Mouse (Mus musculus): Measurements from ENCODE around the gene Ptch1. TPM values are rescaled to one million over a fixed set of nuclear protein-coding genes. Genes with fewer than 3 reads are reported as not detected.

Ptch1 gene
- polyA plus RNA-seq, 1 experiment: 2.2 TPM

DNA sequence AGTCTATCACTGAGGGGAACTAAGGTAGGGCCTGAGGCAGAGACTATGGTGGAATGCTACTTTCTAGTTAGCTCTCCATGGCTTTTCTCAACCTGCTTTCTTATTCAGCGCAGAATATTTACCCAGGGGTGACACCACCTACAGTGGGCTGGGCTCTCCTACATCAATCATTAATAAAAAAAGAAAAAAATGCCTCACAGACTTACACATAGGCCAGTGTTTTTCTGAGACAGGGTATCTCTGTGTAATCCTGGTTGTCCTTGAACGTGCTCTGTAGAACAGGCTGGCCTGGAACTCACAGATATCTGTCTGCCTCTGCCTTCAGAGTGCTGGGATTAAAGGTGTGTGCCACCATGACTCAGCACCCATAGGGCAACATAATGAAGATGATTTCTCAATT is 73.9 kb downstream of the Ptch1 start:
- no peak overlapping the region for H3ac ChIP-seq (ENCODE audit: control insufficient read depth, insufficient read length)
- no peak overlapping the region for H3K4me2 ChIP-seq (ENCODE audit: low read depth)
- no peaks in the 10 kb centered on the region for H3K36me3 ChIP-seq (ENCODE audit: control insufficient read depth, insufficient read depth)
- H3K79me2 ChIP-seq (ENCODE audit: control insufficient read depth, insufficient read depth): no peaks in the 10 kb centered on the region
- no peak for TF ChIP-seq REST (IDR thresholded peaks at IDR 0.05; ENCODE audit: insufficient read depth, insufficient read length)
- TF ChIP-seq POLR2A (IDR thresholded peaks at IDR 0.05; ENCODE audit: insufficient read length, low read depth): no peak
- TF ChIP-seq MYOG (IDR thresholded peaks at IDR 0.05; ENCODE audit: control insufficient read depth in 1 of 3, insufficient read depth in 1 of 3, insufficient read length in 2 of 3, low read depth in 2 of 3): no peak
- TF ChIP-seq POLR2AphosphoS2 (IDR thresholded peaks at IDR 0.05; ENCODE audit: insufficient read length, low read depth): no peak
- TF ChIP-seq SRF (IDR thresholded peaks at IDR 0.05; ENCODE audit: control insufficient read depth, insufficient read length, low read depth): no peak
- TF ChIP-seq TCF3 (IDR thresholded peaks at IDR 0.05; ENCODE audit: insufficient read length, low read depth): no peak
- TF ChIP-seq USF1 (IDR thresholded peaks at IDR 0.05; ENCODE audit: low read depth): no peak
- no peak for TF ChIP-seq TCF12 (IDR thresholded peaks at IDR 0.05; ENCODE audit: insufficient read depth, poor library complexity, severe bottlenecking)
- no peak for TF ChIP-seq MAX (IDR thresholded peaks at IDR 0.05; ENCODE audit: low read depth)
- TF ChIP-seq E2F4 (IDR thresholded peaks at IDR 0.05; ENCODE audit: insufficient read depth): no peak
- no peak for TF ChIP-seq CEBPB (IDR thresholded peaks at IDR 0.05; ENCODE audit: insufficient read depth, poor library complexity, severe bottlenecking)
- no peak for TF ChIP-seq MYOD1 (IDR thresholded peaks at IDR 0.05; ENCODE audit: control insufficient read depth in 1 of 3, insufficient read length in 2 of 3, low read depth in 2 of 3)
- H3K27me3 ChIP-seq (ENCODE audit: control insufficient read depth, insufficient read depth, insufficient read length): no peaks in the 10 kb centered on the region
- no peak overlapping the region for H3K4me3 ChIP-seq

DNA sequence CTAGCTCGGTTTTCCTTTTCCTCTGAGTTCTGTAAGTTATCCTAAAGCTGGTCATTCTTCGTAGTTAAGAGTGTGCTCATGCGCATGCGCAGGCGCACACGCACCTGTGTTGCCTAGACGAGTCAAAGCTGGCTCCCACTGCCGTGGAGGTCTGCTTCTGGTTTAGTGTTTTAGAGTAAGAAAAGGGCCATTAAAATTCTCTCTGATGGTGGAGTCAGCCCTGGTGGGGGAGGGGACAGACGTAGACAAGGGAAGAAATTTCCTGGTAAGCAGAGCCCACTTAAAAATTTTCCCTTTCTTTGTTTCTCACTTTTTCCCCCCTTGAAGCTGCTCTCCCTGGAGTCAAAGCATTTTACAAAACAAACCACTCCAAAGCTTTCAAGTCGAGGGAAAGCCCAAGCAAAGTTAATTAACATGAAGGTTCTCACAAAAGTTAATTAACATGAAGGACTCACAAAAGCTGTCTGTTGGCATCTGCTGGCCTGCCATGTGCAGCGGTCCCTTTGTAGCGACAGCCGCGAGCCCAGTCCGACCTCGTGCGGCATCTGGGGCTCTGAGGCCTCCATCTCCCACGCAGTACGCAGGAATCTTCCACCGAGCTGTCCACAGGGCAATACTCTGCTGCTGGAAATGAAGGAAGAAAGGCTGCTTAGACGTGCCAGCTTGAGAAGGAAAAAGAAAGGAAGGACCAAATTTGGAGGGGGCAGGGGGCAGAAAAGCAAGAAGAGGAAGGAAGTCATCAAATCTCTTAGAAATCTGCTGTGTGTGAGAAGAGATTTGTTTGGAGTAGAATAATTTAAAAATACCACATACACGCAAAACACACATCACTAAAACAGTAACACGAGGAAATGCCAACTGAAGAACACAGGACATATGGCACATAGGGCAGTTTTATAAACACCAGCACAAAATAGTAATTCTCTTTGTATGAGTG is 76.5 kb downstream of the Ptch1 start, which contains the start of gene Fancc:
Gene Fancc, minus strand, starts transcription at position 633 of the 937 bp plus-strand sequence.
- H3K4me3 ChIP-seq: no peak within 1 kb of the TSS
- no peaks in the 10 kb centered on the region for H3K27me3 ChIP-seq (ENCODE audit: control insufficient read depth, insufficient read depth, insufficient read length)
- no peaks in the 10 kb centered on the region for H3K36me3 ChIP-seq (ENCODE audit: control insufficient read depth, insufficient read depth)
- TF ChIP-seq POLR2AphosphoS2 (IDR thresholded peaks at IDR 0.05; ENCODE audit: insufficient read length, low read depth): no peak
- TF ChIP-seq MYOG (IDR thresholded peaks at IDR 0.05; ENCODE audit: control insufficient read depth in 1 of 3, insufficient read depth in 1 of 3, insufficient read length in 2 of 3, low read depth in 2 of 3): no peak
- TF ChIP-seq USF1 (IDR thresholded peaks at IDR 0.05; ENCODE audit: low read depth): no peak
- TF ChIP-seq REST (IDR thresholded peaks at IDR 0.05; ENCODE audit: insufficient read depth, insufficient read length): no peak
- TF ChIP-seq POLR2A (IDR thresholded peaks at IDR 0.05; ENCODE audit: insufficient read length, low read depth): no peak
- TF ChIP-seq E2F4 (IDR thresholded peaks at IDR 0.05; ENCODE audit: insufficient read depth): no peak
- TF ChIP-seq SRF (IDR thresholded peaks at IDR 0.05; ENCODE audit: control insufficient read depth, insufficient read length, low read depth): no peak
- TF ChIP-seq MAX (IDR thresholded peaks at IDR 0.05; ENCODE audit: low read depth): no peak
- no peak for TF ChIP-seq TCF12 (IDR thresholded peaks at IDR 0.05; ENCODE audit: insufficient read depth, poor library complexity, severe bottlenecking)
- no peak for TF ChIP-seq MYOD1 (IDR thresholded peaks at IDR 0.05; ENCODE audit: control insufficient read depth in 1 of 3, insufficient read length in 2 of 3, low read depth in 2 of 3)
- no peak for TF ChIP-seq TCF3 (IDR thresholded peaks at IDR 0.05; ENCODE audit: insufficient read length, low read depth)
- no peak for TF ChIP-seq CEBPB (IDR thresholded peaks at IDR 0.05; ENCODE audit: insufficient read depth, poor library complexity, severe bottlenecking)
- no peaks in the 10 kb centered on the region for H3K79me2 ChIP-seq (ENCODE audit: control insufficient read depth, insufficient read depth)
- H3ac ChIP-seq (ENCODE audit: control insufficient read depth, insufficient read length): no peak within 1 kb of the TSS
- H3K4me2 ChIP-seq (ENCODE audit: low read depth): no peak within 1 kb of the TSS

DNA sequence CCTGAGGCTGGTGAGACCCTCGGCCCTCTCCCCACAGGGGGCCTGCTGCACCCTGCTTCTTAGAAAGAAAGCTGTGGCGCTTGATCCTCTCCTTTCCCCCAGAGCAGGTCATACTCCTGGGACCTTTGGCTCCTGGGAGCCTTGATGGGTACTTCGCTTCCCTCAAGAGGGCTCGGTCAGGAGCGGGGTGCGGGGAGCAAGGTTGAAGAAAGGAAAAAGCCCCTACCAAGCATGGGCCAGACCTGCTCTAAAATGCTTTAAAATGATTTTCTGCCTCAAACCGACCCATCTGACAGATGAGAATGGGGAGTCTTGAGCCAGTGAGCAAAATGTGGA is 85.7 kb downstream of the Ptch1 start:
- TF ChIP-seq REST (IDR thresholded peaks at IDR 0.05; ENCODE audit: insufficient read depth, insufficient read length): no peak
- TF ChIP-seq E2F4 (IDR thresholded peaks at IDR 0.05; ENCODE audit: insufficient read depth): no peak
- TF ChIP-seq TCF12 (IDR thresholded peaks at IDR 0.05; ENCODE audit: insufficient read depth, poor library complexity, severe bottlenecking): no peak
- no peak for TF ChIP-seq TCF3 (IDR thresholded peaks at IDR 0.05; ENCODE audit: insufficient read length, low read depth)
- no peak for TF ChIP-seq MYOD1 (IDR thresholded peaks at IDR 0.05; ENCODE audit: control insufficient read depth in 1 of 3, insufficient read length in 2 of 3, low read depth in 2 of 3)
- no peak for TF ChIP-seq USF1 (IDR thresholded peaks at IDR 0.05; ENCODE audit: low read depth)
- TF ChIP-seq MAX (IDR thresholded peaks at IDR 0.05; ENCODE audit: low read depth): no peak
- TF ChIP-seq POLR2AphosphoS2 (IDR thresholded peaks at IDR 0.05; ENCODE audit: insufficient read length, low read depth): no peak
- no peak for TF ChIP-seq SRF (IDR thresholded peaks at IDR 0.05; ENCODE audit: control insufficient read depth, insufficient read length, low read depth)
- TF ChIP-seq MYOG (IDR thresholded peaks at IDR 0.05; ENCODE audit: control insufficient read depth in 1 of 3, insufficient read depth in 1 of 3, insufficient read length in 2 of 3, low read depth in 2 of 3): no peak
- no peak for TF ChIP-seq POLR2A (IDR thresholded peaks at IDR 0.05; ENCODE audit: insufficient read length, low read depth)
- no peak for TF ChIP-seq CEBPB (IDR thresholded peaks at IDR 0.05; ENCODE audit: insufficient read depth, poor library complexity, severe bottlenecking)
- Histone ChIP-seq H3K4me3 (no peak overlapping the region), H3K4me2 (ENCODE audit: low read depth) (no peak overlapping the region), H3K27me3 (ENCODE audit: control insufficient read depth, insufficient read depth, insufficient read length) (peaks cover 33% of the 10 kb centered on the region), H3ac (ENCODE audit: control insufficient read depth, insufficient read length) (no peak overlapping the region), H3K79me2 (ENCODE audit: control insufficient read depth, insufficient read depth) (no peaks in the 10 kb centered on the region), H3K36me3 (ENCODE audit: control insufficient read depth, insufficient read depth) (no peaks in the 10 kb centered on the region)

DNA sequence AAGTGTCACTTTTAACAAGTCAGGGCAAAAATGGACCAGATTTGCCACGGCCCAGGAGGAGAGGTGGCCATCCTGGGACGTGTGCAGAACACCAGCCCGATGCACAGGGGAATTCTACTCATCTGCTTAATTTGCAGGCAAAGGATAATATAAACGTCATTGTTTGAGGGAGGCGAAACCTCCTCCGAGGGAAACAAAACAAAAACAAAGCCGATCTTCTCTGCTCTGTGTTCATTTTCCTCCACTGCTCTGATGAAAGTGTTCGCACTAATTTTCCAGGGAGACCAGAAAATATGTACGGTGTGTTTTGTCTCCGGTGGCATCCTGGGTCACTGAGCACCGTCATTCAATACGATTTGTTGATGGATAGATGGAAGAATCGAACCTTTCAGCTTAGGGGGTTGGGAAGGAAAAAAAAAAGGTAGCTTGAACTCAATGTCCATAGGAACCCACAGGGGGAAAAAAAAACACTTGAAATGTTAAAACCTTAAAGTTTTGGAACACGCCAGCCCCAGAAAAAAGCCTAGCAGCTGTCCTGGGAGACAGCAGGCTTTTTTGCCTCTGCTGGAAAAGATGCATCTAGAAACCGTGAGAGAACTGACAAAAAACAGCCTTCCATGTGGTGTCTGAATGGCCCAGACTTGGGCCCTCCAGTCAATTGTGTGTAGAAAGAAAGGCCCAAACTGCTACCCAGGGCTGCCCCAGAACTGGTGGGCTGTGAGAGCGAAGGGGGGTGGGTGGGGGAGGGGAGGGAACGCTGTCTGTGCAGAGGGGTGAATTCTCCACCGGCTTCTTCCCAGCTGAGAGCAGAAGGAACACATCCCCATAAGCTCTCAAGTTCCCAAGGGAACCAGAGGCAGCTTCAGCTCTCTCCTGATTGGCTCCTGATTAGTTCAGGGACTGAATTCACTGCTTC is 86.3 kb downstream of the Ptch1 start:
- H3ac ChIP-seq (ENCODE audit: control insufficient read depth, insufficient read length): no peak overlapping the region
- no peaks in the 10 kb centered on the region for H3K79me2 ChIP-seq (ENCODE audit: control insufficient read depth, insufficient read depth)
- no peak overlapping the region for H3K4me2 ChIP-seq (ENCODE audit: low read depth)
- H3K27me3 ChIP-seq (ENCODE audit: control insufficient read depth, insufficient read depth, insufficient read length): peaks cover 33% of the 10 kb centered on the region
- H3K36me3 ChIP-seq (ENCODE audit: control insufficient read depth, insufficient read depth): no peaks in the 10 kb centered on the region
- H3K4me3 ChIP-seq: no peak overlapping the region
- no peak for TF ChIP-seq POLR2AphosphoS2 (IDR thresholded peaks at IDR 0.05; ENCODE audit: insufficient read length, low read depth)
- no peak for TF ChIP-seq MYOG (IDR thresholded peaks at IDR 0.05; ENCODE audit: control insufficient read depth in 1 of 3, insufficient read depth in 1 of 3, insufficient read length in 2 of 3, low read depth in 2 of 3)
- TF ChIP-seq POLR2A (IDR thresholded peaks at IDR 0.05; ENCODE audit: insufficient read length, low read depth): no peak
- no peak for TF ChIP-seq MYOD1 (IDR thresholded peaks at IDR 0.05; ENCODE audit: control insufficient read depth in 1 of 3, insufficient read length in 2 of 3, low read depth in 2 of 3)
- TF ChIP-seq E2F4 (IDR thresholded peaks at IDR 0.05; ENCODE audit: insufficient read depth): no peak
- no peak for TF ChIP-seq USF1 (IDR thresholded peaks at IDR 0.05; ENCODE audit: low read depth)
- TF ChIP-seq TCF3 (IDR thresholded peaks at IDR 0.05; ENCODE audit: insufficient read length, low read depth): no peak
- TF ChIP-seq TCF12 (IDR thresholded peaks at IDR 0.05; ENCODE audit: insufficient read depth, poor library complexity, severe bottlenecking): no peak
- TF ChIP-seq MAX (IDR thresholded peaks at IDR 0.05; ENCODE audit: low read depth): no peak
- TF ChIP-seq CEBPB (IDR thresholded peaks at IDR 0.05; ENCODE audit: insufficient read depth, poor library complexity, severe bottlenecking): no peak
- no peak for TF ChIP-seq SRF (IDR thresholded peaks at IDR 0.05; ENCODE audit: control insufficient read depth, insufficient read length, low read depth)
- no peak for TF ChIP-seq REST (IDR thresholded peaks at IDR 0.05; ENCODE audit: insufficient read depth, insufficient read length)

Data from myocyte (in vitro differentiated cells).